Mouse (Mus musculus) limb, embryonic 14.5 days (tissue): Measurements from ENCODE around the gene Zbtb38. TPM values are rescaled to one million over a fixed set of nuclear protein-coding genes. Genes with fewer than 3 reads are reported as not detected.

Experiments used
- ATAC-seq: fragments of 200-750 bp; cut with Nextera tagmentation; 2 replicates; pipeline ENCODE4 v1.8.0; 2017; ENCODE audit warnings: low read depth, moderate number of reproducible peaks, moderate TSS enrichment; ENCODE audit not compliant: low FRiP score
- DNase-seq: peaks from one replicate; pipeline ENCODE4 v3.0.0-alpha.2; 2015; ENCODE audit warnings: low spot score
- H3K27ac ChIP-seq: fragments of 300-500 bp; sonication (generic); replicated peaks from 2 replicates; pipeline ENCODE4 v1.5.1; 2014; ENCODE audit warnings: low read depth, mild to moderate bottlenecking, low read length, moderate library complexity, mixed read lengths
- H3K27me3 ChIP-seq: fragments of 300-500 bp; sonication (generic); 2 replicates; pipeline ENCODE4 v1.6.1; 2014; ENCODE audit warnings: low read length, mixed read lengths; ENCODE audit not compliant: control insufficient read depth, insufficient read depth
- H3K36me3 ChIP-seq: fragments of 300-500 bp; sonication (generic); 2 replicates; pipeline ENCODE4 v1.6.1; 2014; ENCODE audit warnings: mild to moderate bottlenecking, low read length, moderate library complexity, mixed read lengths; ENCODE audit not compliant: control insufficient read depth, insufficient read depth
- H3K4me1 ChIP-seq: fragments of 300-500 bp; sonication (generic); 2 replicates; pipeline ENCODE4 v1.6.1; 2014; ENCODE audit warnings: antibody characterized with exemption, low read length, mixed read lengths; ENCODE audit not compliant: control insufficient read depth, insufficient read depth
- H3K4me2 ChIP-seq: fragments of 300-500 bp; sonication (generic); replicated peaks from 2 replicates; pipeline ENCODE4 v1.6.1; 2014; ENCODE audit warnings: low read depth, mild to moderate bottlenecking, low read length, moderate library complexity; ENCODE audit not compliant: severe bottlenecking
- H3K4me3 ChIP-seq: fragments of 300-500 bp; sonication (generic); replicated peaks from 2 replicates; pipeline ENCODE4 v1.5.1; 2014; ENCODE audit warnings: low read length
- H3K9ac ChIP-seq: fragments of 300-500 bp; sonication (generic); 2 replicates; pipeline ENCODE4 v1.6.1; 2014; ENCODE audit warnings: mild to moderate bottlenecking, low read depth, low read length, moderate library complexity; ENCODE audit not compliant: severe bottlenecking
- H3K9me3 ChIP-seq: fragments of 300-500 bp; sonication (generic); 2 replicates; pipeline ENCODE4 v1.6.1; 2016; ENCODE audit warnings: low read length; ENCODE audit not compliant: control insufficient read depth
- POLR2A ChIP-seq: fragments of 200-500 bp; IDR thresholded peaks from 2 replicates; pipeline ENCODE4 v1.8.0; 2012; ENCODE audit warnings: inconsistent platforms, mild to moderate bottlenecking, moderate library complexity, borderline replicate concordance; ENCODE audit not compliant: insufficient read depth, insufficient read length; ENCODE audit errors: extremely low read depth
- WGBS: fragments of 180-500 bp; shearing (Covaris S2); extraction: QIAGEN DNeasy Blood & Tissue Kit; methylation state at CpG from one replicate; pipeline ENCODE4 v1.1.7; 2014; 5-methylcytosine and 5-hydroxymethylcytosine counted together
- polyA plus RNA-seq, 2 experiments: library from polyadenylated mRNA; depleted of rRNA in 1 of 2; stranded (reverse) in 1 of 2; unstranded in 1 of 2; fragments of >200 nt; fragmentation: Nextera tagmentation in 1 of 2; extraction: Ambion mirVana in 1 of 2; gene quantifications; 2 replicates each; pipeline versions ENCODE4 v1.2.1 to v1.2.3; 2012 to 2014

Gene Zbtb38
- polyA plus RNA-seq, 2 experiments = 2.8 to 14.9 TPM

DNA sequence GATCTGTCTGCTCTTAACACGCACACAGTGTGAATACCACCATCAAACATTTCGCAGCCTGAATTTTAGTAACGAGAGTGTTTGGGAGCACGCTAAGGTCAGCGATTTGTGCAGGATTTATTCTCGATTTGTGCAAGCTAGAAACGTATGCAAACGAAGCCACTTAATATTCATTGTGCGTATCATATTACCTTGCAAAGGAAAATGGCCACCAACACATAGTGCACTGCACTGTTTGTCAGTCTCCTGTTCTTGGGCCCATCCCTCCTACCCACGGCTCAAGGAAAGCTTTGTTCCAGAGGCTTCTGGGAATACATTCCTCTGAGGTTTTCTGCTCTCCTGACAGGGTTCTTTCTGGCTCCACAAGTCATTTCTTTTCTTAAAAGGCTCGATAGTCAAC lies 37.5 kb downstream of the Zbtb38 start:
- H3K4me1 ChIP-seq = peaks cover 16% of the 10 kb centered on the region
- ATAC-seq (no peak), DNase-seq (no peak)
- 70% methylated on average over 11 of the region's 11 CpGs for WGBS
- no peaks in the 10 kb centered on the region; the same call in none of the 2 replicates for H3K36me3 ChIP-seq
- H3K9ac ChIP-seq = no peak overlapping the region
- no peak overlapping the region for H3K4me2 ChIP-seq
- no peaks in the 10 kb centered on the region for H3K9me3 ChIP-seq
- no peaks in the 10 kb centered on the region for H3K27me3 ChIP-seq
- no peak overlapping the region; the same call in 1 of the 2 replicates for H3K27ac ChIP-seq
- TF ChIP-seq POLR2A = no peak
- H3K4me3 ChIP-seq = no peak overlapping the region

DNA sequence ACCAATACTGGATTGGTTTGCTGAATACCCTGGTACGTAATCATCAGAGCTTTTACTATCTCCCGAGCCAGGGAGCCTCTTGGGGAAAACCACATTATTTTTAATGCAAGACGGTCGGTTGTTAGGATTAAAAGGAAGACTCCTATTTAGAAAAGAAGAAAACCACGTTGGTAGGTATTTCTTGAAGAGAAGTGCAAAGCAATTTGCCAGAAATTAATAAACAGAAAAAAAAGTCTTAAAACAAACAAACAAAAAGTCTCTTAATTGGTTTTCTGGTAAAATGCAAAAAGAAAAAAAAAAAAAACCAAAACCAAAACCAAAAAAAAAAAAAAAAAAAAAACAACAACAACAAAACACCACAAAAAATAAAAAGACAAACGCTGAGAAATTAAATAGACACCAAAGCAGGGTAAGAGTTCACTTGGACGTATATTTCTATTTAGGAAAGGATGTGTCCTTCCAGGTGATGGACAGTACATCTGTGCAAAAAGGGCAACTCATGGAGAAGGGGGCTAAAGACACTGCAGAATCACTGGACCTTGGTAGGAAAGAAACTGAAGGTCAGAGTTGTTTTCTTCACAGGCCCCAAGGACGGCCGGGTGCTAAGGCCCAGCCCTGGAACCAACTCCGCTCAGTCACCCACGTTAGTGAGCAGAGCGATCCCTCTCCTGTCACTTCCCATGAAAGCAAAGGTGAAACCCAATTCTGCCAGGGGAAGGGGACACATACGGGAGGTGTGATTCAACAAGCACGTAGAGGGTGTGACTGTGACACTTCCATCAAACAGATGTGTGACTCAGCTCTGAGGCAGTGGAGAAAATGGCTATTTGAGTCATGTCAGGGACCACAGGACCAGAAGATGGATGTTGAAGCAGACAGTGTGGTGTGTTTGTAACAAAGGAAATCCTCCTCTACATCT lies 38.9 kb downstream of the Zbtb38 start:
- no peak overlapping the region for H3K4me2 ChIP-seq
- TF ChIP-seq POLR2A = no peak
- no peak for DNase-seq
- H3K9ac ChIP-seq = no peak overlapping the region
- no peak for ATAC-seq
- H3K9me3 ChIP-seq = no peaks in the 10 kb centered on the region
- H3K4me3 ChIP-seq = no peak overlapping the region
- no peak overlapping the region for H3K27ac ChIP-seq
- 67% methylated on average over 14 of the region's 14 CpGs for WGBS
- no peaks in the 10 kb centered on the region; the same call in none of the 2 replicates for H3K36me3 ChIP-seq
- no peaks in the 10 kb centered on the region for H3K27me3 ChIP-seq
- peaks cover 12% of the 10 kb centered on the region for H3K4me1 ChIP-seq

DNA sequence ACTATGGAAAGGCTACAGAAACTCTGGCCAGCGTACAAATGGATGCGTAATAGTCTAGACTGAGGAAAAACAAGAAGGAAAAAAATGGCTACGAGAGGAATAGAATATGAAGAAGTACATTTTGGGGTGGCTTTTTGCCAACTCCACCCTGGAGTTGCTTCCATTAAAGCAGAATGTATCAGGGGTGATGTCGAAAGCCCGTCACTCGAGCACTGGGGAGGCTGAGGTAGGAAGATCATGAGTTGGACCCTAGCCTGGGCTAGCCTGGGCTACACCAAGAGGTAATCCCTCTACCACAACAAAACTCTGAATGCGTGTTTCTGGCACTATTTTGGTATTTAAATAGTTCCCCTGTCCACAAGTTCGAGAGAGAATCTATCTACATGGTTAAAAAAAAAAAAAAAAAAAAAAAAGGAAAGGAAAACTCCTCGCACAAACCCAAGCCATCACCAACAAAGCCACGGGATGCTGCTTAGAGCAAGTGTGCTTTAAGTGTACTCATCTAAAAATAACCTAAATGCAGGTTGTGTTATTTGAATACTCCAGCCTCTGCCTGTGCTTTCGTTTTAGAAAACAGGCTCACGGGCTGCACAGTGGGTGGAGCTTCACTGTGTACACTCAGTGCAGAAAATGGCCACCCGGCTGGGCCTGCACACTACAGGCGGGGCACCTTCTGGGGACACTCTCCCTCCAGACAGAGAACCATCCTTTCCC lies 39.7 kb downstream of the Zbtb38 start:
- Histone ChIP-seq H3K9ac (no peak overlapping the region), H3K4me1 (peaks cover 12% of the 10 kb centered on the region), H3K9me3 (no peaks in the 10 kb centered on the region), H3K27ac (no peak overlapping the region), H3K4me3 (no peak overlapping the region), H3K4me2 (no peak overlapping the region), H3K36me3 (no peaks in the 10 kb centered on the region; the same call in none of the 2 replicates), H3K27me3 (no peaks in the 10 kb centered on the region)
- ATAC-seq = no peak
- TF ChIP-seq POLR2A = no peak
- 79% methylated on average over 14 of the region's 14 CpGs for WGBS
- DNase-seq = no peak

DNA sequence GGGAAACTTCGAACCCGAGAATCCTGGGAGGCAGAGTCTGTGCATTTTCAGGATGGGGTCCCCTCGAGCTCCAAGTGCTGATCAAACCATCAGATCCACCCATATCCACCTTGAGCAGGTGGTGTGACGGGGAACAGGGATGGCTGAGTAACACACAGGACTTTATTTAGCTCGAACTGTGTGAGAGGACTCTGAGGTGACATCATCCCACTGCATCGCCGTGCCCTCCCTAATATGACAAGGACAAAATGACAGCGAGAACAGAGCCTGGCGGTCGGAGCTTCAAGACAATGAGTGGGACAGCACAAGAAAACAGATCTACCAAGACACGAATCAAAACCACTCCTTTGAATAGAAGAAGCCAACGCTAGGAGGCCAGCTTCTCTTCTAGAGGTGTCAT lies 40.6 kb downstream of the Zbtb38 start:
- Histone ChIP-seq H3K4me1 (peaks cover 12% of the 10 kb centered on the region; the same call in 1 of the 2 replicates), H3K9ac (no peak overlapping the region), H3K4me3 (no peak overlapping the region), H3K27me3 (no peaks in the 10 kb centered on the region), H3K36me3 (no peaks in the 10 kb centered on the region; the same call in 1 of the 2 replicates), H3K27ac (no peak overlapping the region), H3K4me2 (no peak overlapping the region), H3K9me3 (no peaks in the 10 kb centered on the region)
- no peak for ATAC-seq
- WGBS = 94% methylated on average over 12 of the region's 12 CpGs
- DNase-seq = no peak
- no peak for TF ChIP-seq POLR2A

DNA sequence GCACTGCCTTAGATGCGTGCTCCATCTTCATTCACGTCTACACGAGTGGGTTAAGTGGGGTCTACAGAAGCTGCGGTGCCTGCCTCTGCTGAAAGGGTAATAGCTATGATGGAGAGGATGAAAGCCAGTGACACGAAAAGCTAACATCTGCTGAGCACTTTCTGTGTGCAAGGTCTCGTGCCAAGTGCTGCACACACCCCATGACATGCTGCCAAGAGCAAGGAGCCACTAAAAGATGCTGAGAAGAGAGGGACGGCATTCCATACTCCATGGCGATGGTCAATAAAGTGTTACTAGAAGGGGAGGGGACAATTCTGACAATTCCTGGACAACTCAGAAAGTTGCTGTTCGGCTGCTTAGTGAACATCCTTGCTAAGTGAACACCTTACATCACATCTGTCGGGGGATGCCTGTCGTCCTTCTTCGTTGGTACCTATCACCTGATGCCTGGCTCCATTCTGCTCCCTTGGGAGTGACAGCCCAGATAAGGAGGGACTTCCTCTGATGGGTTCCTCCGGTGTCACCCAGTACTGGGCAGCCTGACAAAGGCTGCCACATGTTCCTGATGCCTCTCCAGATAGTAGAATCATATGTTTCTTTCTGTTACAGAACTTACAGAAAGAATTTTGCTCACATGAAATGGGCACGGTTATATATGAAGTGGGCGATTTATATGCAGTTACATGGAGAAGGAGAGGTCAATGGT lies 42.2 kb downstream of the Zbtb38 start:
- Histone ChIP-seq H3K9me3 (no peaks in the 10 kb centered on the region), H3K4me1 (peaks cover 14% of the 10 kb centered on the region), H3K27me3 (no peaks in the 10 kb centered on the region), H3K9ac (no peak overlapping the region), H3K4me3 (no peak overlapping the region), H3K36me3 (no peaks in the 10 kb centered on the region; the same call in 1 of the 2 replicates), H3K4me2 (no peak overlapping the region), H3K27ac (no peak overlapping the region)
- TF ChIP-seq POLR2A = no peak
- ATAC-seq (no peak), DNase-seq (no peak)
- WGBS = 91% methylated on average over 15 of the region's 15 CpGs
